Mouse (Mus musculus): ENCODE measurements around the gene Pisd. TPM values are rescaled to one million over a fixed set of nuclear protein-coding genes. Genes with fewer than 3 reads are reported as not detected.

The Pisd gene
- polyA plus RNA-seq, 1 experiment from 2014 or later, result 76.8 TPM

- Histone ChIP-seq H3K27ac (no peak overlapping the region), H3K9me3 (no peaks in the 10 kb centered on the region), H3K27me3 (ENCODE audit: poor library complexity, severe bottlenecking) (no peaks in the 10 kb centered on the region), H3K36me3 (replicated peaks) (no peaks in the 10 kb centered on the region), H3K4me3 (no peak overlapping the region), H3K4me1 (peaks cover 4% of the 10 kb centered on the region; the same call in 1 of the 2 replicates)
- no peak for DNase-seq (ENCODE audit: extremely low spot score, low spot score)
- WGBS, result 71% methylated on average over 1 of the region's 1 CpGs
Observed at GRCm38 (mm10) chr5:32717726-32718125, 67.7 kb downstream of the Pisd start.

GRCm38 (mm10) chr5:32713703-32714467 is 71.6 kb downstream of the Pisd start:
- peak overlapping the region; percentile 64 for H3K4me3 ChIP-seq
- DNase-seq (ENCODE audit: extremely low spot score, low spot score), result peak; percentile 92
- H3K27ac ChIP-seq, result peak overlapping the region; percentile 84
- no peaks in the 10 kb centered on the region for H3K27me3 ChIP-seq (ENCODE audit: poor library complexity, severe bottlenecking)
- WGBS, result under 1% methylated on average over 55 of the region's 55 CpGs
- H3K4me1 ChIP-seq, result peaks cover 4% of the 10 kb centered on the region; the same call in 1 of the 2 replicates
- no peaks in the 10 kb centered on the region for H3K36me3 ChIP-seq (replicated peaks)
- H3K9me3 ChIP-seq, result no peaks in the 10 kb centered on the region

GRCm38 (mm10) chr5:32713042-32713702 is 72.3 kb downstream of the Pisd start:
- Histone ChIP-seq H3K4me1 (peaks cover 4% of the 10 kb centered on the region; the same call in 1 of the 2 replicates), H3K4me3 (peak overlapping the region; percentile 64), H3K36me3 (replicated peaks) (no peaks in the 10 kb centered on the region), H3K27ac (peak overlapping the region; percentile 84), H3K9me3 (no peaks in the 10 kb centered on the region), H3K27me3 (ENCODE audit: poor library complexity, severe bottlenecking) (no peaks in the 10 kb centered on the region)
- WGBS, result 16% methylated on average over 2 of the region's 2 CpGs
- DNase-seq (ENCODE audit: extremely low spot score, low spot score), result no peak

- WGBS, result 76% methylated on average over 4 of the region's 4 CpGs
- DNase-seq (ENCODE audit: extremely low spot score, low spot score), result peak; percentile 13
- H3K36me3 ChIP-seq (replicated peaks), result no peaks in the 10 kb centered on the region
- H3K4me1 ChIP-seq, result peaks cover 4% of the 10 kb centered on the region; the same call in 1 of the 2 replicates
- no peaks in the 10 kb centered on the region for H3K27me3 ChIP-seq (ENCODE audit: poor library complexity, severe bottlenecking)
- no peaks in the 10 kb centered on the region for H3K9me3 ChIP-seq
- H3K27ac ChIP-seq, result no peak overlapping the region
- H3K4me3 ChIP-seq, result peak overlapping the region; percentile 64
Observed at GRCm38 (mm10) chr5:32712221-32713041, 73.0 kb downstream of the Pisd start.

- no peak overlapping the region for H3K4me3 ChIP-seq
- no peak overlapping the region for H3K27ac ChIP-seq
- H3K9me3 ChIP-seq, result no peaks in the 10 kb centered on the region
- H3K27me3 ChIP-seq (ENCODE audit: poor library complexity, severe bottlenecking), result no peaks in the 10 kb centered on the region
- H3K4me1 ChIP-seq, result peaks cover 4% of the 10 kb centered on the region; the same call in 1 of the 2 replicates
- 76% methylated on average over 5 of the region's 5 CpGs for WGBS
- no peaks in the 10 kb centered on the region for H3K36me3 ChIP-seq (replicated peaks)
- no peak for DNase-seq (ENCODE audit: extremely low spot score, low spot score)
Observed at GRCm38 (mm10) chr5:32711485-32711884, 74.0 kb downstream of the Pisd start.

GRCm38 (mm10) chr5:32706226-32706780 is 79.1 kb downstream of the Pisd start:
- WGBS, result 87% methylated on average over 2 of the region's 2 CpGs
- Histone ChIP-seq H3K36me3 (replicated peaks) (no peaks in the 10 kb centered on the region), H3K4me3 (no peak overlapping the region), H3K9me3 (no peaks in the 10 kb centered on the region), H3K27me3 (ENCODE audit: poor library complexity, severe bottlenecking) (no peaks in the 10 kb centered on the region), H3K4me1 (no peaks in the 10 kb centered on the region), H3K27ac (no peak overlapping the region)
- DNase-seq (ENCODE audit: extremely low spot score, low spot score), result no peak

GRCm38 (mm10) chr5:32697208-32697867 is 88.1 kb downstream of the Pisd start:
- no peaks in the 10 kb centered on the region for H3K36me3 ChIP-seq (replicated peaks)
- no peaks in the 10 kb centered on the region for H3K4me1 ChIP-seq
- no peak overlapping the region for H3K4me3 ChIP-seq
- 81% methylated on average over 5 of the region's 5 CpGs for WGBS
- H3K9me3 ChIP-seq, result no peaks in the 10 kb centered on the region
- DNase-seq (ENCODE audit: extremely low spot score, low spot score), result no peak
- H3K27ac ChIP-seq, result no peak overlapping the region
- H3K27me3 ChIP-seq (ENCODE audit: poor library complexity, severe bottlenecking), result no peaks in the 10 kb centered on the region

GRCm38 (mm10) chr5:32693411-32693810 is 92.0 kb downstream of the Pisd start:
- no peaks in the 10 kb centered on the region for H3K4me1 ChIP-seq
- H3K4me3 ChIP-seq, result no peak overlapping the region
- H3K27me3 ChIP-seq (ENCODE audit: poor library complexity, severe bottlenecking), result no peaks in the 10 kb centered on the region
- no peak overlapping the region for H3K27ac ChIP-seq
- WGBS, result 64% methylated on average over 2 of the region's 2 CpGs
- no peaks in the 10 kb centered on the region for H3K9me3 ChIP-seq
- H3K36me3 ChIP-seq (replicated peaks), result peaks cover 2% of the 10 kb centered on the region; the same call in 1 of the 2 replicates
- no peak for DNase-seq (ENCODE audit: extremely low spot score, low spot score)

Other genes starting within 250 kb of the Pisd start
- gene Yes1, start 174.5 kb downstream of the Pisd start, polyA plus RNA-seq (2016; fragmentation: Nextera tagmentation; extraction: Ambion mirVana), result 28.9 and 29.7 TPM in 2 replicates
- gene Gm20671, start 41.5 kb upstream of the Pisd start, polyA plus RNA-seq (2016; fragmentation: Nextera tagmentation; extraction: Ambion mirVana), result not detected in 2 replicates
- gene Prr14l, start 68.6 kb upstream of the Pisd start, polyA plus RNA-seq (2016; fragmentation: Nextera tagmentation; extraction: Ambion mirVana), result 17.2 and 20.3 TPM in 2 replicates
- 37.2 and 39.9 TPM in 2 replicates for gene Depdc5, start 78.1 kb upstream of the Pisd start, polyA plus RNA-seq (2016; fragmentation: Nextera tagmentation; extraction: Ambion mirVana)
- gene Ywhah, start 233.2 kb upstream of the Pisd start, polyA plus RNA-seq (2016; fragmentation: Nextera tagmentation; extraction: Ambion mirVana), result 440 and 451 TPM in 2 replicates

Data from forebrain, embryonic 10.5 days (tissue).